Mouse (Mus musculus): ENCODE results near the gene Smpd1. TPM values are rescaled to one million over a fixed set of nuclear protein-coding genes. Genes with fewer than 3 reads are reported as not detected.

Smpd1 gene
- polyA plus RNA-seq, 1 experiment from 2014 or later = 34.2 TPM

DNA sequence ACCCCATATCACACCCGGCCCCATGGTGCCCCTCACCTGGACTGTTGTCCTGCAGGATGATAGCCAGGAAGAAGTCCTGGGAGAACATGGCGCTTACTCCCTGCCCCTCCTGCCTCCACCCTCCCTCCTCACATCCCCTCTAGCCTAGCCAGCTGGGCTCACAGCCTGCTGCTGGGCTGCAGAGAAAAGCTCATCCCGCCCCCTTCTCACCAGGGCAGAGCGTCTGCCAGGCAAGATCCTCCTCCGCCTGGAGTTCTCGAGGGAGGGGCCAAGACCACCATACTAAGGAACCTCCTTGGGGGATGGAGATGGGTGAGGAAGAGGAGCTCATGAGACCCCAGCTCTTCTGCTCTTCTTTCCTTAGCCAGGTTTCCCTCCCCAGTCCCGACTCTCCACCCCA, 14.4 kb downstream of the Smpd1 start:
- peaks cover 59% of the 10 kb centered on the region for H3K36me3 ChIP-seq
- peaks cover 32% of the 10 kb centered on the region for H3K4me1 ChIP-seq
- DNase-seq (ENCODE audit: low spot score) = peak; percentile 23
- H3K4me3 ChIP-seq = peak overlapping the region; percentile 40
- peak overlapping the region; percentile 77 for H3K27ac ChIP-seq (replicated peaks)
- 8% methylated on average over 7 of the region's 7 CpGs for WGBS
- no peaks in the 10 kb centered on the region for H3K27me3 ChIP-seq (ENCODE audit: low read depth, poor library complexity, severe bottlenecking)
- H3K9me3 ChIP-seq (replicated peaks) = no peaks in the 10 kb centered on the region

- Histone ChIP-seq H3K4me1 (peaks cover 32% of the 10 kb centered on the region), H3K9me3 (replicated peaks) (no peaks in the 10 kb centered on the region), H3K27ac (replicated peaks) (peak overlapping the region; percentile 77), H3K4me3 (peak overlapping the region; percentile 40), H3K36me3 (peaks cover 59% of the 10 kb centered on the region), H3K27me3 (ENCODE audit: low read depth, poor library complexity, severe bottlenecking) (no peaks in the 10 kb centered on the region)
- WGBS = 2% methylated on average over 6 of the region's 6 CpGs
- DNase-seq (ENCODE audit: low spot score) = peak; percentile 70
Observed at GRCm38 (mm10) chr7:105568988-105569471, 14.9 kb downstream of the Smpd1 start.

DNA sequence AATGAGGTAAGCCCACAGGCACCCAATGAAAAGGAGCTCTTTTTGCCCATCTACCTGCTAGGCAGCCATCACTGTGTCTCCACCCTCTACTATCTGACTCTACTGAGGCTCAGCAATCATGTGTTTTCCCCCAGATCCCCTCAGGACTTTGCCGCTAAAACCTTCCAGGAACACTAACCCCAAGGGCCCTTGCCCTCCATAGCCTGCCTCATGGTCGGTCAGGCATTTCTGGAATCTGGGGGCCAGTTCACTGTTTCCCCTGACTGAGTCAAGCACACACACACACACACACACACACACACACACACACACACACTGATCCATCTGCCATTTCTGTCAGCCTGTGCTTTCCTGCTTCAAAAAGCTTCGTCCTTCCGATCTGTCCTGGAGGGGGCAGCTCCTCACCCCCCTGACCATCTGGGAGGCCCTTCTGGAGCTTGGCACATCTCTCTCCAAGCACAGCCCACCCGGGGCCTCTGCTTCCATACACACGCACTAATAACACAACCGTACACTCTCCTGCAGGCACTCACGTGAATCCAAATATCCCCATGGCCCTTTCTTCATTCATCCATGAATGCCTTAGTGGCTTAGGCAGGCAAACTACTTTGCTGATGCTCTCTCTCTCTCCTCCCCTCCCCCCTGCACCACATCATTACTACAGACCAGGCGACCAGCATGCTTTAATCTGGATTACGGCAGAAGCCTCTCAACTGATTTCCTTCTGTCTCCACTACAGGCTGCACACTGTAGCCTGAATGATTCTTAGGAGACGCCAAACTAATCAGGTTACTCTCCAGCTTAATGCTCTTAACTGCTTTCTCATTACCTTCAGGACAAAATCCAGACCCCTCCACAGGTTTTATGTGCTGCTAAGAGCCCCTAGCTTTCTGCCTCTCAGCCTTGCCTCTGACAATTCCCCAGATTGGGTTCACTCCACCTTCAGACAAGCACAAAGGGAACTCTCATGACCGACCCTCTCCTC, 15.6 kb downstream of the Smpd1 start:
- WGBS = 17% methylated on average over 12 of the region's 12 CpGs
- peak overlapping the region; percentile 77 for H3K27ac ChIP-seq (replicated peaks)
- no peaks in the 10 kb centered on the region for H3K27me3 ChIP-seq (ENCODE audit: low read depth, poor library complexity, severe bottlenecking)
- peak overlapping the region; percentile 40 for H3K4me3 ChIP-seq
- no peaks in the 10 kb centered on the region for H3K9me3 ChIP-seq (replicated peaks)
- peaks cover 59% of the 10 kb centered on the region for H3K36me3 ChIP-seq
- peak; percentile 23 for DNase-seq (ENCODE audit: low spot score)
- peaks cover 32% of the 10 kb centered on the region for H3K4me1 ChIP-seq

DNA sequence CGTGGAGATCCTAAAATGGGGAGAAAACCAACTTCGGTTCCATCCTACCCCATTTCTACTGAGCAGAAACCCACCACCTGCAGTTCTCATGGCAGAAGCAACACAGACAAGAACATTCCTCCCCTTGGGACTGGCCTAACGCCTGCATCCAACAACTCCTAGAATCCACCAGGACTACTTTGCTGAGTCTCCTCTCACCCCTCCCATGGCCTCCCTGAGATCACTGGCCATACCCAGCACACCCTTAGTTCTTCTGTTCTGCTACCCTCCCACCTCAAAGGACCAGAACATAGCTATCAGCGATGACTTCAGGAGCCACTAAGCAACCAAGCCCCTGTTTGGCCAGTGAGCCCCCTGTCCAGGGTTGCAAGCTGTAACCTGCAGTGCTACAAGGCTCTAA, 16.6 kb downstream of the Smpd1 start:
- no peaks in the 10 kb centered on the region for H3K27me3 ChIP-seq (ENCODE audit: low read depth, poor library complexity, severe bottlenecking)
- H3K4me1 ChIP-seq = peaks cover 32% of the 10 kb centered on the region
- H3K36me3 ChIP-seq = peaks cover 51% of the 10 kb centered on the region
- DNase-seq (ENCODE audit: low spot score) = no peak
- H3K9me3 ChIP-seq (replicated peaks) = no peaks in the 10 kb centered on the region
- no peak overlapping the region for H3K4me3 ChIP-seq
- WGBS = 83% methylated on average over 4 of the region's 4 CpGs
- H3K27ac ChIP-seq (replicated peaks) = peak overlapping the region; percentile 77

DNA sequence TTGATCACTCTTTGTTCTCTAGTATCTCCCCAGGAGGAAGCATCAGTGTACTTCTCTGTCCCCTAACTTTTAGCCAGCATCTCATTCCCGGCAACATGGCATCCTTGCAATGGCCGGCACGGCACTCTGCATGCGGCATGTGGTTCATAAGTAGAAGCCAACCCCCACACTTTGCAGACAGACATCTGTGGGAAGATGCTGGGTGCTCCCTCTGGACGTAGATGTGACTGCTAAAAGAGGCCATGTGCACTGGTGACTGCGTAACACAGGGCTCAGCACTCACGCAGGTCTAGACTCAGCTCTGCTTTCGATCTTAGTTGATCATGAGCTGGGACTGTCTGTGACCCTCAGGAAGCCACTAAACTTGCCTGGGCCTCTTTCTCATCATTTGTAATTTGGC, 18.8 kb downstream of the Smpd1 start:
- WGBS = 93% methylated on average over 8 of the region's 8 CpGs

DNA sequence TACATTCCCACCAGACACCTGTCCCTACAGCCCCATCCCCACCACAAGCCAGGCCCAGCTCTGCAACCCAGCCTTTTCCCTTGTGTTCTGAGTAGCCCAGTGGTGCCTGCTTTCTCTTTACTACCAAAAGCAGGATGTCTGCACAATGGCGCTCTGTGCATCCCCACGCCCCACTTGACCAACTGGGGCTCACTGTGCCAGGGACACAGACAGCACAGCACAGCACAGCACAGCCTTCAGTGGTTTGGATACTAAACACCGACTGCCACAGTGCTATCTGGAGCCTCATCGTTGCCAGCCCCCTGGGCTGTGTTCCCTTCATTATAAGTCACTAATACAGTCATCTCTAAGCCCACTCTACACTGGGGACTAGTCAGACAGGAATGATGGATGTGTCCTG, 20.4 kb downstream of the Smpd1 start:
- H3K36me3 ChIP-seq = peaks cover 29% of the 10 kb centered on the region
- no peak overlapping the region for H3K27ac ChIP-seq (replicated peaks)
- no peaks in the 10 kb centered on the region for H3K9me3 ChIP-seq (replicated peaks)
- H3K27me3 ChIP-seq (ENCODE audit: low read depth, poor library complexity, severe bottlenecking) = no peaks in the 10 kb centered on the region
- WGBS = 93% methylated on average over 4 of the region's 4 CpGs
- peaks cover 26% of the 10 kb centered on the region for H3K4me1 ChIP-seq
- no peak for DNase-seq (ENCODE audit: low spot score)
- H3K4me3 ChIP-seq = no peak overlapping the region

More for the DNA sequence above, 18.8 kb downstream of the Smpd1 start:
- DNase-seq (ENCODE audit: low spot score) = no peak
- peaks cover 30% of the 10 kb centered on the region for H3K4me1 ChIP-seq
- peaks cover 29% of the 10 kb centered on the region for H3K36me3 ChIP-seq
- no peak overlapping the region for H3K4me3 ChIP-seq
- no peaks in the 10 kb centered on the region for H3K9me3 ChIP-seq (replicated peaks)
- H3K27ac ChIP-seq (replicated peaks) = no peak overlapping the region
- H3K27me3 ChIP-seq (ENCODE audit: low read depth, poor library complexity, severe bottlenecking) = no peaks in the 10 kb centered on the region

DNA sequence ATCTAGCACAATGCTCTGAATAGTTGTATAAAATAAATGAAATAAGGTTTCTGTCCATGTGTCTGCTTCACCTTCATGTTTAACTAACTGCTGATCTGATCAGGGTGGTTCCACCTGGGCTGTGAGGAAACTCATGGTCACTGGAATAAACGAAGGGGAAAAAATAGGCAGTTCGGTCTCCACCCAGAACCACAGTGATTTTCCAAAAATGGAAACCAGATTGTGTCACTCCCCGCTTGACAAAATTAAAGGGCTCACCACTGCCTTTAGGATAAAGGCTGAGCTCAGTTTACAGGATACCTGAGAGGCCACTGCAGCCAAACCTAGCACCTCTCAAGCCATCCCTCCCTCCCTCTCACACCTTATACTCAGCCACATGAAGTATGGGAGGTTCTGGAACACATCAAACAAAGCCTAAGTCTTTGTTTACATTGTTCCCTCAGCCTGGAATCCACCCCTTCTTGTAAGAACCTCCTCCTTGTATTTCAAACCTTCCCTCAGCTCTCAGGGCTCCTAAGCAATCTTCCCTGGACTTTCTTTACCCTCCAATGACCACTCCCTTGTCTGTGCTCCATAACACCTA, 22.1 kb downstream of the Smpd1 start:
- DNase-seq (ENCODE audit: low spot score) = no peak
- Histone ChIP-seq H3K4me1 (peaks cover 20% of the 10 kb centered on the region), H3K27ac (replicated peaks) (no peak overlapping the region), H3K27me3 (ENCODE audit: low read depth, poor library complexity, severe bottlenecking) (no peaks in the 10 kb centered on the region), H3K4me3 (no peak overlapping the region), H3K9me3 (replicated peaks) (no peaks in the 10 kb centered on the region), H3K36me3 (peaks cover 29% of the 10 kb centered on the region)
- 85% methylated on average over 3 of the region's 3 CpGs for WGBS

DNA sequence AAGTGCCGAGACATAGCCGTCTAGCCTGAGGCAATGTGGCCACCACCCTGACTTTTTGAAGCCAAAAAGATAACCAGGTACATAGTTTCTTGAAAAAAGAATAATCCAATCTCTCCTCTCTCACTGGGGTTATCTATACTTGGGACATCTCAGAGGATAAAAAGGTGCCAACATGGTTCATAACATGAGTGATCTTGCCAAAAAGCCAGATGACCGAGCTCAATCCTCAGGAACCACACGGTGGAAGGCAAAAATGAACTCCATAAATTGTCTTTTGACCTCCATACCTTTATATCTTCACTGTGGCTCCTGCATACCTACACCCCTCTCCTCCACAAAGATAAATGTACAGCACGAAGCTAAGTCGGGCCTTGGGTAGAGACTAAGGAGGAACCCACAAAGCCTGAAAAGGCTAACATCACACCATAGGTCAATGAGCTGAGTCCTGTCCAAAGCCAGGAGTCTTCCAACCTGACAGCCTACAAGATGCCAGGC, 23.3 kb downstream of the Smpd1 start:
- DNase-seq (ENCODE audit: low spot score) = no peak
- Histone ChIP-seq H3K36me3 (peaks cover 25% of the 10 kb centered on the region), H3K4me1 (peaks cover 29% of the 10 kb centered on the region), H3K27ac (replicated peaks) (no peak overlapping the region), H3K9me3 (replicated peaks) (no peaks in the 10 kb centered on the region), H3K27me3 (ENCODE audit: low read depth, poor library complexity, severe bottlenecking) (peaks cover 6% of the 10 kb centered on the region; the same call in 1 of the 2 replicates), H3K4me3 (no peak overlapping the region)
- 94% methylated on average over 6 of the region's 6 CpGs for WGBS

- WGBS = 80% methylated on average over 2 of the region's 2 CpGs
- peaks cover 11% of the 10 kb centered on the region; the same call in 1 of the 2 replicates for H3K27me3 ChIP-seq (ENCODE audit: low read depth, poor library complexity, severe bottlenecking)
- DNase-seq (ENCODE audit: low spot score) = no peak
- peaks cover 15% of the 10 kb centered on the region for H3K36me3 ChIP-seq
- no peak overlapping the region for H3K4me3 ChIP-seq
- no peak overlapping the region for H3K27ac ChIP-seq (replicated peaks)
- peaks cover 29% of the 10 kb centered on the region for H3K4me1 ChIP-seq
- H3K9me3 ChIP-seq (replicated peaks) = no peaks in the 10 kb centered on the region
Observed at GRCm38 (mm10) chr7:105578481-105578880, 24.3 kb downstream of the Smpd1 start.

- Histone ChIP-seq H3K27ac (replicated peaks) (peak overlapping the region; percentile 95), H3K4me1 (peaks cover 29% of the 10 kb centered on the region), H3K9me3 (replicated peaks) (no peaks in the 10 kb centered on the region), H3K4me3 (peak overlapping the region; percentile 88), H3K27me3 (ENCODE audit: low read depth, poor library complexity, severe bottlenecking) (peaks cover 11% of the 10 kb centered on the region; the same call in 1 of the 2 replicates), H3K36me3 (no peaks in the 10 kb centered on the region)
- WGBS = under 1% methylated on average over 19 of the region's 22 CpGs
- no peak for DNase-seq (ENCODE audit: low spot score)
Observed at GRCm38 (mm10) chr7:105580627-105581089, 26.5 kb downstream of the Smpd1 start.

DNA sequence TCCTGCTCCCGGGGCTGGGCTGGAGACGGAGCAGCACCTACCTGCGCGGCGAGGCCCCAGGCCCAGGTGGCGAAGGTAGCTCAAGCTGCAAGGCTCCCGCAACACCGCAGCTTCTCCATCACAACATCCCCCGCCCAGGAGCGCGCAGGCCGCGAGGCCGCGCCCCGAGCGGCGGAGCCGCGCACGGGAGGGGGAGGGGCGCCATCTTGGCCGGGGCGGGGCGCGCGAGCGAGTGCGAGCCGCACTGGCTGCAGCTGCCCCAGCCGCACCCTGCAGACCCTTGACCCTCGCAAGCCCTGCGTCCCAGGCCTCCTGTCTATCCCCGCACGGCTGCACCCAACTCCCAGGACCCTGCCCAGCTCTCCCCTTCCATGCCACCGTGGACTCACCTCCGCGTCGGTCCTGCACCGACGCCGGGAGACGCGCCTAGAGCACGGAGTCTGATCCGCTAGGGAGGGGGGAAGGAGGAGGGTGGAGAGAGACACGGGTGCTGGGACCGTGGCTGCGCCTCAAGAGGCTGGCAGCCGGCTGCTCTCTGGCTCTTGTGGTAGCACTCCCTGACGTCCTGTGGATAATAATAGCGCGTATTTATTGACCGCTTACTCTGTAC, 27.0 kb downstream of the Smpd1 start, which contains the start of gene Apbb1:
Gene Apbb1, minus strand, starts transcription at position 560 of the 610 bp plus-strand sequence.
- WGBS = under 1% methylated on average over 54 of the region's 54 CpGs
- DNase-seq (ENCODE audit: low spot score) = peak; percentile 85
- Histone ChIP-seq H3K9me3 (replicated peaks) (no peaks in the 10 kb centered on the region), H3K4me1 (peaks cover 29% of the 10 kb centered on the region), H3K36me3 (no peaks in the 10 kb centered on the region), H3K4me3 (peak within 1 kb of the TSS; percentile 88), H3K27ac (replicated peaks) (peak within 1 kb of the TSS; percentile 95), H3K27me3 (ENCODE audit: low read depth, poor library complexity, severe bottlenecking) (peaks cover 11% of the 10 kb centered on the region; the same call in 1 of the 2 replicates)

- Histone ChIP-seq H3K36me3 (no peaks in the 10 kb centered on the region), H3K27ac (replicated peaks) (peak overlapping the region; percentile 95), H3K4me3 (peak overlapping the region; percentile 88), H3K4me1 (peaks cover 29% of the 10 kb centered on the region), H3K9me3 (replicated peaks) (no peaks in the 10 kb centered on the region), H3K27me3 (ENCODE audit: low read depth, poor library complexity, severe bottlenecking) (peaks cover 11% of the 10 kb centered on the region; the same call in 1 of the 2 replicates)
- WGBS = 70% methylated on average over 2 of the region's 2 CpGs
- no peak for DNase-seq (ENCODE audit: low spot score)
Observed at GRCm38 (mm10) chr7:105581959-105582358, 27.8 kb downstream of the Smpd1 start.
